51 mouse cellular contexts compared by ENCODE assay signal in genomic region chr7:140190435-140190834, GRCm38 (mm10). TPM values are rescaled to one million over a fixed set of nuclear protein-coding genes. Genes with fewer than 3 reads are reported as not detected.
"Had no signal": no experiment of that assay in that cellular context is flagged by ENCODE, and none has a peak within 500 bp of the region (broad histone marks: within the 10 kb centered on the region; RNA-seq: fewer than 3 reads in every experiment).

No protein-coding gene starts in this region.

- H3K4me1 ChIP-seq: heart, embryonic 12.5 days; heart, embryonic 13.5 days; heart, embryonic 15.5 days; hindbrain, embryonic 10.5 days; hindbrain, embryonic 12.5 days; hindbrain, embryonic 13.5 days; hindbrain, embryonic 15.5 days; intestine, embryonic 15.5 days; kidney, embryonic 15.5 days had no signal

- H3K36me3 ChIP-seq: heart, embryonic 12.5 days; heart, embryonic 13.5 days; heart, embryonic 15.5 days; hindbrain, embryonic 10.5 days; hindbrain, embryonic 12.5 days; hindbrain, embryonic 13.5 days; hindbrain, embryonic 15.5 days; intestine, embryonic 15.5 days; kidney, embryonic 15.5 days had no signal

- H3K27me3 ChIP-seq: heart, embryonic 12.5 days; hindbrain, embryonic 12.5 days; hindbrain, embryonic 13.5 days; hindbrain, embryonic 15.5 days; intestine, embryonic 15.5 days had no signal

- H3K27ac ChIP-seq: heart, adult 2 months; heart, embryonic 13.5 days; heart, embryonic 15.5 days; hindbrain, embryonic 10.5 days; hindbrain, embryonic 12.5 days; hindbrain, embryonic 13.5 days; hindbrain, embryonic 14.5 days; hindbrain, embryonic 15.5 days; hindbrain, postnatal 0 days; intestine, embryonic 15.5 days; kidney, embryonic 15.5 days; kidney, postnatal 0 days; left cerebral cortex, adult 2 months had no signal

- DNase-seq: heart, adult 2 months; heart, postnatal 10 days; heart, postnatal 14 days; heart, postnatal 36 days; kidney, adult 11 months; kidney, adult 18-20 months; kidney, adult 2 months; kidney, adult 8-10 months; kidney, adult 9 months; kidney, postnatal 10 days; kidney, postnatal 14 days; kidney, postnatal 25 days; kidney, postnatal 36 days; kidney, postnatal 4 days; layer of hippocampus, adult 9-11 months; layer of hippocampus, postnatal 36 days had no signal

- H3K4me2 ChIP-seq: heart, embryonic 12.5 days; heart, embryonic 13.5 days; heart, embryonic 15.5 days; hindbrain, embryonic 12.5 days; hindbrain, embryonic 13.5 days; hindbrain, embryonic 14.5 days; hindbrain, embryonic 15.5 days; intestine, embryonic 15.5 days; kidney, embryonic 15.5 days had no signal

- H3K9ac ChIP-seq: heart, embryonic 12.5 days; heart, embryonic 13.5 days; heart, embryonic 15.5 days; hindbrain, embryonic 12.5 days; hindbrain, embryonic 13.5 days; hindbrain, embryonic 14.5 days; hindbrain, embryonic 15.5 days; intestine, embryonic 15.5 days; kidney, embryonic 15.5 days had no signal

- H3K9me3 ChIP-seq: heart, embryonic 12.5 days; heart, embryonic 13.5 days; heart, embryonic 15.5 days; hindbrain, embryonic 10.5 days; hindbrain, embryonic 12.5 days; hindbrain, embryonic 13.5 days; hindbrain, embryonic 15.5 days; intestine, embryonic 15.5 days; kidney, embryonic 15.5 days had no signal

- H3K4me3 ChIP-seq: heart, adult 2 months; heart, embryonic 12.5 days; heart, embryonic 13.5 days; heart, embryonic 15.5 days; hindbrain, embryonic 10.5 days; hindbrain, embryonic 12.5 days; hindbrain, embryonic 13.5 days; hindbrain, embryonic 15.5 days; intestine, embryonic 15.5 days; kidney, embryonic 15.5 days; left cerebral cortex, adult 2 months had no signal

- ATAC-seq: hindbrain, embryonic 16.5 days; hindbrain, postnatal 0 days; inflammation-experienced regulatory T-cells, adult 6 months; intestine, embryonic 15.5 days; intestine, embryonic 16.5 days; intestine, postnatal 0 days had no signal

RNA-seq across cellular contexts. Expression of gene Olfr524, which starts 15.3 kb away (rescaled TPM):
- total RNA-seq: heart, adult 2 months; heart, adult 8-10 months; heart, postnatal 10 days; heart, postnatal 14 days; heart, postnatal 25 days; heart, postnatal 36 days; hematopoietic stem cell, adult 5-6 weeks; hindbrain, postnatal 0 days; layer of hippocampus, adult 18-20 months; layer of hippocampus, adult 8-10 months; layer of hippocampus, postnatal 10 days; layer of hippocampus, postnatal 14 days; layer of hippocampus, postnatal 25 days; layer of hippocampus, postnatal 36 days; left cerebral cortex, adult 18-20 months; left cerebral cortex, adult 2 months; left cerebral cortex, adult 8-10 months had no signal
- polyA plus RNA-seq: heart, adult 2 months; heart, embryonic 12.5 days; heart, embryonic 13.5 days; heart, embryonic 14.5 days; heart, postnatal 0 days; hindbrain, embryonic 10.5 days; hindbrain, embryonic 11.5 days; hindbrain, embryonic 12.5 days; hindbrain, embryonic 13.5 days; hindbrain, embryonic 14.5 days; hindbrain, embryonic 15.5 days; hindbrain, embryonic 16.5 days; hindbrain, postnatal 0 days; intestine, embryonic 14.5 days; intestine, embryonic 15.5 days; intestine, embryonic 16.5 days; intestine, postnatal 0 days; kidney, adult 2 months; kidney, embryonic 14.5 days; kidney, embryonic 15.5 days; kidney, embryonic 16.5 days; kidney, postnatal 0 days had no signal

RNA-seq across cellular contexts. Expression of gene Olfr523, which starts 17.4 kb away (rescaled TPM):
- total RNA-seq: heart, adult 2 months; heart, adult 8-10 months; heart, postnatal 10 days; heart, postnatal 14 days; heart, postnatal 25 days; heart, postnatal 36 days; hematopoietic stem cell, adult 5-6 weeks; hindbrain, postnatal 0 days; layer of hippocampus, postnatal 10 days; left cerebral cortex, adult 18-20 months had no signal
- polyA plus RNA-seq: heart, adult 2 months; heart, embryonic 12.5 days; heart, embryonic 13.5 days; heart, embryonic 14.5 days; heart, embryonic 15.5 days; heart, embryonic 16.5 days; heart, postnatal 0 days; hindbrain, embryonic 10.5 days; hindbrain, embryonic 11.5 days; hindbrain, embryonic 12.5 days; hindbrain, embryonic 13.5 days; hindbrain, embryonic 14.5 days; hindbrain, embryonic 15.5 days; hindbrain, embryonic 16.5 days; hindbrain, postnatal 0 days; inflammation-experienced regulatory T-cells, adult 6 months; intestine, embryonic 14.5 days; intestine, embryonic 15.5 days; intestine, embryonic 16.5 days; intestine, postnatal 0 days; kidney, embryonic 14.5 days; kidney, embryonic 15.5 days; kidney, embryonic 16.5 days; kidney, postnatal 0 days; large intestine, adult 2 months had no signal

RNA-seq across cellular contexts. Expression of gene Olfr522, which starts 25.9 kb away (rescaled TPM):
- total RNA-seq: heart, adult 2 months; heart, adult 8-10 months; heart, postnatal 10 days; heart, postnatal 14 days; heart, postnatal 25 days; heart, postnatal 36 days; hematopoietic stem cell, adult 5-6 weeks; hindbrain, postnatal 0 days; layer of hippocampus, adult 18-20 months; layer of hippocampus, adult 8-10 months; layer of hippocampus, postnatal 10 days; layer of hippocampus, postnatal 14 days; layer of hippocampus, postnatal 25 days; layer of hippocampus, postnatal 36 days; left cerebral cortex, adult 18-20 months; left cerebral cortex, adult 2 months; left cerebral cortex, adult 8-10 months had no signal
- polyA plus RNA-seq: heart, adult 2 months; heart, embryonic 12.5 days; heart, embryonic 13.5 days; heart, embryonic 14.5 days; heart, embryonic 15.5 days; heart, embryonic 16.5 days; heart, postnatal 0 days; hindbrain, embryonic 10.5 days; hindbrain, embryonic 11.5 days; hindbrain, embryonic 12.5 days; hindbrain, embryonic 13.5 days; hindbrain, embryonic 14.5 days; hindbrain, embryonic 15.5 days; hindbrain, embryonic 16.5 days; hindbrain, postnatal 0 days; intestine, embryonic 14.5 days; intestine, embryonic 15.5 days; intestine, embryonic 16.5 days; intestine, postnatal 0 days; kidney, adult 2 months; kidney, embryonic 14.5 days; kidney, embryonic 15.5 days; kidney, embryonic 16.5 days; kidney, postnatal 0 days; large intestine, adult 2 months had no signal

RNA-seq across cellular contexts. Expression of gene Cd163l1, which starts 27.6 kb away (rescaled TPM):
- total RNA-seq: heart, adult 2 months; heart, adult 8-10 months; heart, postnatal 10 days; heart, postnatal 14 days; heart, postnatal 25 days; heart, postnatal 36 days; hematopoietic stem cell, adult 5-6 weeks; hindbrain, postnatal 0 days; left cerebral cortex, adult 18-20 months had no signal
- polyA plus RNA-seq: heart, embryonic 12.5 days; heart, embryonic 14.5 days; heart, postnatal 0 days; hindbrain, embryonic 10.5 days; hindbrain, embryonic 11.5 days; hindbrain, embryonic 12.5 days; hindbrain, embryonic 13.5 days; hindbrain, embryonic 14.5 days; hindbrain, embryonic 16.5 days; hindbrain, postnatal 0 days; intestine, embryonic 14.5 days; kidney, embryonic 14.5 days; kidney, embryonic 15.5 days had no signal

RNA-seq across cellular contexts. Expression of gene Sprn, which starts 35.8 kb away (rescaled TPM):
- total RNA-seq: hematopoietic stem cell, adult 5-6 weeks had no signal
- polyA plus RNA-seq: heart, embryonic 13.5 days; inflammation-experienced regulatory T-cells, adult 6 months had no signal
